Mouse (Mus musculus) hindbrain, embryonic 11.5 days (tissue): ENCODE measurements at regions not wholly inside any gene's neighbourhood (a gene's known extent, or its start where the extent isn't known, plus 50 kb on each side); places are given as distances from the start of the nearest gene placed in this dataset.
A peak's percentile ranks its signal among the peaks of the same experiment; 100 is the strongest.

Experiments
- ATAC-seq: fragments of 200-750 bp; cut with Nextera tagmentation; 2 replicates; pipeline ENCODE4 v1.8.0; 2017; ENCODE audit warnings: mild to moderate bottlenecking, moderate TSS enrichment, moderate library complexity; ENCODE audit not compliant: low FRiP score
- DNase-seq: peaks from one replicate; pipeline ENCODE4 v3.0.0-alpha.2; 2015; ENCODE audit warnings: low spot score
- H3K27ac ChIP-seq: fragments of 300-500 bp; sonication (generic); 2 replicates; pipeline ENCODE4 v1.5.1; 2014; ENCODE audit warnings: mild to moderate bottlenecking, low read depth, low read length
- H3K27me3 ChIP-seq: fragments of 300-500 bp; sonication (generic); 2 replicates; pipeline ENCODE4 v1.6.1; 2014; ENCODE audit warnings: mild to moderate bottlenecking, low read length, moderate library complexity, mixed read lengths; ENCODE audit not compliant: control insufficient read depth, insufficient read depth
- H3K36me3 ChIP-seq: fragments of 300-500 bp; sonication (generic); 2 replicates; pipeline ENCODE4 v1.6.1; 2014; ENCODE audit warnings: mild to moderate bottlenecking, low read length, moderate library complexity, mixed read lengths; ENCODE audit not compliant: control insufficient read depth, insufficient read depth
- H3K4me1 ChIP-seq: fragments of 300-500 bp; sonication (generic); replicated peaks from 2 replicates; pipeline ENCODE4 v1.6.1; 2014; ENCODE audit warnings: low read length, mixed read lengths; ENCODE audit not compliant: control insufficient read depth, insufficient read depth
- H3K4me2 ChIP-seq: fragments of 300-500 bp; sonication (generic); replicated peaks from 2 replicates; pipeline ENCODE4 v1.6.1; 2014; ENCODE audit warnings: mild to moderate bottlenecking, low read depth, low read length
- H3K4me3 ChIP-seq: fragments of 300-500 bp; sonication (generic); 2 replicates; pipeline ENCODE4 v1.5.1; 2014; ENCODE audit warnings: low read depth, low read length
- H3K9ac ChIP-seq: fragments of 300-500 bp; sonication (generic); 2 replicates; pipeline ENCODE4 v1.6.1; 2014; ENCODE audit warnings: low read depth, low read length
- H3K9me3 ChIP-seq: fragments of 300-500 bp; sonication (generic); 2 replicates; pipeline ENCODE4 v1.6.1; 2016; ENCODE audit warnings: low read length; ENCODE audit not compliant: control insufficient read depth
- WGBS: fragments of 180-500 bp; shearing (Covaris S2); extraction: QIAGEN DNeasy Blood & Tissue Kit; methylation state at CpG from one replicate; pipeline ENCODE4 v1.1.7; 2014; 5-methylcytosine and 5-hydroxymethylcytosine counted together

- Histone ChIP-seq H3K9ac (no peak overlapping the region), H3K4me3 (no peak overlapping the region), H3K27me3 (no peaks in the 10 kb centered on the region), H3K4me1 (no peaks in the 10 kb centered on the region), H3K36me3 (no peaks in the 10 kb centered on the region), H3K9me3 (no peaks in the 10 kb centered on the region), H3K27ac (no peak overlapping the region), H3K4me2 (no peak overlapping the region)
- DNase-seq (no peak), ATAC-seq (no peak)
- 84% methylated on average over 1 of the region's 1 CpGs for WGBS
Measured at GRCm38 (mm10) chr12:7382455-7382854, 595.0 kb upstream of the Apob start.

GRCm38 (mm10) chr12:7403800-7404199 is 573.6 kb upstream of the Apob start:
- DNase-seq (no peak), ATAC-seq (no peak)
- Histone ChIP-seq H3K36me3 (no peaks in the 10 kb centered on the region), H3K4me3 (no peak overlapping the region), H3K27me3 (no peaks in the 10 kb centered on the region), H3K9ac (no peak overlapping the region), H3K4me1 (no peaks in the 10 kb centered on the region), H3K4me2 (no peak overlapping the region), H3K27ac (no peak overlapping the region), H3K9me3 (no peaks in the 10 kb centered on the region)
- 71% methylated on average over 4 of the region's 4 CpGs for WGBS

- Histone ChIP-seq H3K4me1 (no peaks in the 10 kb centered on the region), H3K4me3 (no peak overlapping the region), H3K27me3 (no peaks in the 10 kb centered on the region), H3K36me3 (no peaks in the 10 kb centered on the region), H3K4me2 (no peak overlapping the region), H3K9ac (no peak overlapping the region), H3K9me3 (no peaks in the 10 kb centered on the region), H3K27ac (no peak overlapping the region)
- no peak for DNase-seq
- 91% methylated on average over 4 of the region's 4 CpGs for WGBS
- ATAC-seq: no peak
Measured at GRCm38 (mm10) chr12:7411810-7412209, 565.6 kb upstream of the Apob start.

GRCm38 (mm10) chr12:7420276-7420675 is 557.2 kb upstream of the Apob start:
- H3K9ac ChIP-seq: no peak overlapping the region
- no peaks in the 10 kb centered on the region for H3K9me3 ChIP-seq
- no peak overlapping the region for H3K4me2 ChIP-seq
- H3K27me3 ChIP-seq: no peaks in the 10 kb centered on the region
- no peak for ATAC-seq
- no peak overlapping the region for H3K4me3 ChIP-seq
- no peaks in the 10 kb centered on the region for H3K4me1 ChIP-seq
- 29% methylated on average over 1 of the region's 2 CpGs for WGBS
- H3K27ac ChIP-seq: no peak overlapping the region
- peak; percentile 30 for DNase-seq
- no peaks in the 10 kb centered on the region for H3K36me3 ChIP-seq

GRCm38 (mm10) chr12:7421826-7422540 is 555.5 kb upstream of the Apob start:
- no peak overlapping the region for H3K9ac ChIP-seq
- ATAC-seq (no peak), DNase-seq (no peak)
- no peak overlapping the region for H3K4me2 ChIP-seq
- no peaks in the 10 kb centered on the region for H3K9me3 ChIP-seq
- H3K36me3 ChIP-seq: no peaks in the 10 kb centered on the region
- no peaks in the 10 kb centered on the region for H3K27me3 ChIP-seq
- H3K4me1 ChIP-seq: no peaks in the 10 kb centered on the region
- 64% methylated on average over 2 of the region's 2 CpGs for WGBS
- no peak overlapping the region for H3K4me3 ChIP-seq
- H3K27ac ChIP-seq: no peak overlapping the region

GRCm38 (mm10) chr12:7430981-7431380 is 546.5 kb upstream of the Apob start:
- no peaks in the 10 kb centered on the region for H3K27me3 ChIP-seq
- no peaks in the 10 kb centered on the region for H3K9me3 ChIP-seq
- H3K27ac ChIP-seq: no peak overlapping the region
- 85% methylated on average over 4 of the region's 4 CpGs for WGBS
- H3K4me3 ChIP-seq: no peak overlapping the region
- DNase-seq: no peak
- H3K36me3 ChIP-seq: no peaks in the 10 kb centered on the region
- no peak overlapping the region for H3K4me2 ChIP-seq
- H3K4me1 ChIP-seq: no peaks in the 10 kb centered on the region
- H3K9ac ChIP-seq: no peak overlapping the region
- ATAC-seq: no peak

GRCm38 (mm10) chr12:7445238-7445637 is 532.2 kb upstream of the Apob start:
- H3K4me3 ChIP-seq: no peak overlapping the region
- H3K4me2 ChIP-seq: no peak overlapping the region
- 89% methylated on average over 2 of the region's 2 CpGs for WGBS
- ATAC-seq: no peak
- H3K4me1 ChIP-seq: no peaks in the 10 kb centered on the region
- no peak overlapping the region for H3K27ac ChIP-seq
- H3K9ac ChIP-seq: no peak overlapping the region
- H3K36me3 ChIP-seq: no peaks in the 10 kb centered on the region
- DNase-seq: no peak
- H3K27me3 ChIP-seq: no peaks in the 10 kb centered on the region
- H3K9me3 ChIP-seq: no peaks in the 10 kb centered on the region

GRCm38 (mm10) chr12:7450506-7450905 is 526.9 kb upstream of the Apob start:
- no peaks in the 10 kb centered on the region for H3K36me3 ChIP-seq
- DNase-seq (no peak), ATAC-seq (no peak)
- H3K9ac ChIP-seq: no peak overlapping the region
- WGBS: 74% methylated on average over 2 of the region's 2 CpGs
- H3K27ac ChIP-seq: no peak overlapping the region
- no peak overlapping the region for H3K4me2 ChIP-seq
- H3K9me3 ChIP-seq: no peaks in the 10 kb centered on the region
- H3K4me3 ChIP-seq: no peak overlapping the region
- H3K27me3 ChIP-seq: no peaks in the 10 kb centered on the region
- H3K4me1 ChIP-seq: no peaks in the 10 kb centered on the region

GRCm38 (mm10) chr12:7457036-7457435 is 520.4 kb upstream of the Apob start:
- no peak overlapping the region for H3K9ac ChIP-seq
- WGBS: 89% methylated on average over 5 of the region's 5 CpGs
- H3K4me2 ChIP-seq: no peak overlapping the region
- no peak for DNase-seq
- no peaks in the 10 kb centered on the region for H3K27me3 ChIP-seq
- no peak for ATAC-seq
- H3K4me3 ChIP-seq: no peak overlapping the region
- no peak overlapping the region for H3K27ac ChIP-seq
- no peaks in the 10 kb centered on the region for H3K9me3 ChIP-seq
- no peaks in the 10 kb centered on the region for H3K36me3 ChIP-seq
- H3K4me1 ChIP-seq: no peaks in the 10 kb centered on the region
